Mouse (Mus musculus): ENCODE data around the gene Pkib. TPM values are rescaled to one million over a fixed set of nuclear protein-coding genes. Genes with fewer than 3 reads are reported as not detected.

Gene Pkib
- polyA plus RNA-seq (2017; shearing (Covaris generic)), result 0.83 TPM

GRCm38 (mm10) chr10:57631896-57632867, at the start of gene Pkib:
Gene Pkib, plus strand, starts transcription at chr10:57631981.

GRCm38 (mm10) chr10:57784876-57785150, 153.0 kb downstream of the Pkib start, which contains the start of gene Fabp7:
Gene Fabp7, plus strand, starts transcription at chr10:57784881.

Other genes starting within 250 kb of the Pkib start
- gene Hsf2, start 145.6 kb upstream of the Pkib start, polyA plus RNA-seq (2017; shearing (Covaris generic)), result 4.0 TPM
- gene Serinc1, start 99.5 kb upstream of the Pkib start, polyA plus RNA-seq (2017; shearing (Covaris generic)), result 112 TPM
- gene Fabp7, start 152.9 kb downstream of the Pkib start, polyA plus RNA-seq (2017; shearing (Covaris generic)), result not detected
- gene Smpdl3a, start 162.4 kb downstream of the Pkib start, polyA plus RNA-seq (2017; shearing (Covaris generic)), result 223 TPM

Data from CD4-positive, CD25-positive, alpha-beta regulatory T cell (primary cell).